Mouse (Mus musculus) intestine, postnatal 0 days (tissue): ENCODE data around the gene Cd52. TPM values are rescaled to one million over a fixed set of nuclear protein-coding genes. Genes with fewer than 3 reads are reported as not detected.

Experiments used
- ATAC-seq: fragments of 200-750 bp; cut with Nextera tagmentation; 2 replicates; pipeline ENCODE4 v1.8.0; 2017; ENCODE audit warnings: mild to moderate bottlenecking, moderate TSS enrichment, moderate library complexity
- H3K27ac ChIP-seq: fragments of 300-500 bp; sonication (generic); 2 replicates; pipeline ENCODE4 v1.5.1; 2014; ENCODE audit warnings: mild to moderate bottlenecking, low read depth, low read length, moderate library complexity
- H3K27me3 ChIP-seq: fragments of 300-500 bp; sonication (generic); replicated peaks from 2 replicates; pipeline ENCODE4 v1.6.1; 2014; ENCODE audit warnings: low read length, mixed read lengths; ENCODE audit not compliant: control insufficient read depth, insufficient read depth
- H3K36me3 ChIP-seq: fragments of 300-500 bp; sonication (generic); 2 replicates; pipeline ENCODE4 v1.6.1; 2014; ENCODE audit warnings: mild to moderate bottlenecking, moderate library complexity; ENCODE audit not compliant: control insufficient read depth, insufficient read depth
- H3K4me1 ChIP-seq: fragments of 300-500 bp; sonication (generic); replicated peaks from 2 replicates; pipeline ENCODE4 v1.6.1; 2014; ENCODE audit warnings: antibody characterized with exemption, low read length, mixed read lengths; ENCODE audit not compliant: control insufficient read depth, insufficient read depth
- H3K4me2 ChIP-seq: fragments of 300-500 bp; sonication (generic); replicated peaks from 2 replicates; pipeline ENCODE4 v1.6.1; 2014; ENCODE audit warnings: low read depth, mild to moderate bottlenecking, moderate library complexity
- H3K4me3 ChIP-seq: fragments of 300-500 bp; sonication (generic); 2 replicates; pipeline ENCODE4 v1.5.1; 2014; ENCODE audit warnings: low read depth, low read length
- H3K9ac ChIP-seq: fragments of 300-500 bp; sonication (generic); 2 replicates; pipeline ENCODE4 v1.6.1; 2014; ENCODE audit warnings: mild to moderate bottlenecking, low read depth, low read length
- H3K9me3 ChIP-seq: fragments of 300-500 bp; sonication (generic); 2 replicates; pipeline ENCODE4 v1.6.1; 2016; ENCODE audit warnings: mixed run types; ENCODE audit not compliant: control insufficient read depth
- CTCF ChIP-seq: sonication (generic); IDR thresholded peaks from 2 replicates; pipeline ENCODE4 v1.5.1; 2016; ENCODE audit warnings: low read depth, mild to moderate bottlenecking, control low read depth, antibody characterized with exemption, moderate library complexity
- WGBS: fragments of 180-500 bp; shearing (Covaris S2); extraction: QIAGEN DNeasy Blood & Tissue Kit; methylation state at CpG from one replicate; pipeline ENCODE4 v1.1.7; 2014; 5-methylcytosine and 5-hydroxymethylcytosine counted together
- polyA plus RNA-seq: library from polyadenylated mRNA; unstranded; fragments of >200 nt; fragmentation: Nextera tagmentation; extraction: Ambion mirVana; gene quantifications from 2 replicates; pipeline ENCODE4 v1.2.1, GENCODE M21; 2015

The Cd52 gene
- polyA plus RNA-seq, 1 experiment from 2014 or later: 31.2 TPM

- WGBS: 86% methylated on average over 15 of the region's 15 CpGs
- peaks cover 13% of the 10 kb centered on the region; the same call in 1 of the 2 replicates for H3K4me1 ChIP-seq
These were observed 30.6 kb upstream of the Cd52 start for GRCm38 (mm10) chr4:134125383-134126060.

DNA sequence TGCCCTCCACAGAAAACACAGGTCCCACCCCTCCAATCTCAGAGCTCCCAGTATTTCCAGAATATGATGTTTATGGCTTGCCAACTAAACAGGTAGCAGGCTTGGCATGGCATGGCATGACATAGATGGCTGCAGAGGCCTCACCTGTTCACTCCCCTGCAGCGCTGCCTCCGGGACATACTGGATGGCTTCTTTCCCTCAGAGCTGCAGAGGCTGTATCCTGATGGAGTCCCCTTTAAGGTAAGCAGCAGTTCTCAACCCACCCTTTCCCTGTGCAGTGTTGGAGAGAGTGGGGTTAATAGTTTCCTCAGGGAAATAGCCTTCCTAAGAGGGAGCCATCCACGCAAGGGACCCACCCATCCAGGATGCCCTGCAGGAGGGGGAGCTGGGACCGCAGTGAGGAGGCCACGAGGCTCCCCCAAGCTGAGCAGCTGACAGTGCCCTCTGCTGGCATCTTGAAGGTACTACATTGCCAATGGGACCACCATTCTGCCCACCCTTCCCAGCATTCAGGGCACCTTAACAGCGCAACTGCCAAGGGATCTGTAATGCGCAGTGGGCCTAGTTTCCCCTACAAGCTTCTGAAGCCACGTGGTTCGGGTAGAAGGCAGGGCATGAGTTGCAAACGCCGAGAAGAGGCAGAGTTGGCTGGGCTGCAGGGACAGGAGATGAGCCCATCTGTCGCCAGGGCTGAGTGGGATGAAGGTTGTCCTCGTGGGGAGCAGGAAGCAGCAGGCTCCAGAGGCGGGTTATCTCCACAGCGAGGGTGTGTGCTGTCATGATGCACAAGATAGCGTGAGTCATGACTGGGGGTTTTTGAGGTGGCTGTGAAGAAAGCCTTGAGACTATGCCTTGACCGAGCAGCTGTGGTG is 29.0 kb upstream of the Cd52 start:
- Histone ChIP-seq H3K36me3 (peaks cover 4% of the 10 kb centered on the region; the same call in 1 of the 2 replicates), H3K27ac (no peak overlapping the region), H3K27me3 (no peaks in the 10 kb centered on the region), H3K4me2 (no peak overlapping the region), H3K4me3 (no peak overlapping the region), H3K9me3 (no peaks in the 10 kb centered on the region), H3K9ac (no peak overlapping the region), H3K4me1 (peaks cover 13% of the 10 kb centered on the region; the same call in 1 of the 2 replicates)
- ATAC-seq: no peak
- WGBS: 21% methylated on average over 17 of the region's 17 CpGs
- peak; percentile 98 for TF ChIP-seq CTCF

More at GRCm38 (mm10) chr4:134125383-134126060, 30.6 kb upstream of the Cd52 start:
- no peak for TF ChIP-seq CTCF
- no peak overlapping the region for H3K4me3 ChIP-seq
- no peak for ATAC-seq
- H3K36me3 ChIP-seq: peaks cover 4% of the 10 kb centered on the region; the same call in 1 of the 2 replicates
- H3K9me3 ChIP-seq: no peaks in the 10 kb centered on the region
- no peak overlapping the region for H3K4me2 ChIP-seq
- H3K9ac ChIP-seq: no peak overlapping the region
- H3K27me3 ChIP-seq: no peaks in the 10 kb centered on the region
- H3K27ac ChIP-seq: no peak overlapping the region

DNA sequence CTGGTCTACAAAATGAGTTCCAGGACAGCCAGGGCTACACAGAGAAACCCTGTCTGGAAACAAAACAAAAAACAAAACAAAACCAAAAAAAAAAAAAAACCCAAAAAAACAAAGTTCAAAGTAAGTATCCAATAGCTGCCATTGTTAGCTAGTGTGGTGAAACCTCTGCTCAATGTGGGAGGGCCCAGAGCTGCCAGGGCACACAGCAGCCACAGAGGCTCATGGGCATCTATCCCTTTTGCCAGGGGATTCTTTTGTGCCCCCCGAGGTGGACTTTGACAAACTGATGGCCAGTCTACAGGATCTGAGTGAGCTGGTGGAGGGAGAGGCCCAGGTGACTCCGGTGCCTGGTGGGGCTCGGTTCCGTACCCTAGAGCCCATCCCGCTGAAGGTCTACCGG is 28.3 kb upstream of the Cd52 start:
- ATAC-seq: no peak
- Histone ChIP-seq H3K27ac (no peak overlapping the region), H3K27me3 (no peaks in the 10 kb centered on the region), H3K36me3 (peaks cover 4% of the 10 kb centered on the region; the same call in 1 of the 2 replicates), H3K4me3 (no peak overlapping the region), H3K4me2 (no peak overlapping the region), H3K9ac (no peak overlapping the region), H3K4me1 (peaks cover 13% of the 10 kb centered on the region; the same call in 1 of the 2 replicates), H3K9me3 (no peaks in the 10 kb centered on the region)
- TF ChIP-seq CTCF: no peak
- 96% methylated on average over 6 of the region's 6 CpGs for WGBS

DNA sequence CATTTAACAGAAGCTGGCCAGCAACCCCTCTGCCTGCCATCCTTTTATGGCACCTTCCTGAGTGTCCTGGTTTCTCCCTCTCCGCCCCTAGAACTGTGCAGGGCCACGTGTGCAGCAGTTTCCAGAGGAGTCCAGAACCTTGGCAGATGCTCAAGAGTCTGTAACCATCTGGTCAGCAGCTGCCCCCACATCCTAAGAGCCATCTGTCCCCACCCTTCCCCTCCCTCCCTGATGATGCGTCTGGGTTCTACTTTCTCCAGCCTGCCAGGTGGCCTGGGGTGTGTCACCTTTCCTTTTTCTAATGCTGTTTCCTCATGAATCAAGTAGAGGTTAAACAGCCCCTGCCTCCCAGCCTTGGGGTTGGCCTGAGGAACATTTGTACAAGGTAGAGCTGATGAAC is 27.4 kb upstream of the Cd52 start:
- H3K36me3 ChIP-seq: peaks cover 4% of the 10 kb centered on the region; the same call in 1 of the 2 replicates
- no peak overlapping the region for H3K4me3 ChIP-seq
- WGBS: 23% methylated on average over 3 of the region's 3 CpGs
- no peak overlapping the region; the same call in 1 of the 2 replicates for H3K27ac ChIP-seq
- TF ChIP-seq CTCF: no peak
- H3K4me1 ChIP-seq: peaks cover 10% of the 10 kb centered on the region; the same call in 1 of the 2 replicates
- H3K27me3 ChIP-seq: no peaks in the 10 kb centered on the region
- no peaks in the 10 kb centered on the region for H3K9me3 ChIP-seq
- H3K9ac ChIP-seq: no peak overlapping the region
- no peak overlapping the region for H3K4me2 ChIP-seq
- no peak for ATAC-seq

DNA sequence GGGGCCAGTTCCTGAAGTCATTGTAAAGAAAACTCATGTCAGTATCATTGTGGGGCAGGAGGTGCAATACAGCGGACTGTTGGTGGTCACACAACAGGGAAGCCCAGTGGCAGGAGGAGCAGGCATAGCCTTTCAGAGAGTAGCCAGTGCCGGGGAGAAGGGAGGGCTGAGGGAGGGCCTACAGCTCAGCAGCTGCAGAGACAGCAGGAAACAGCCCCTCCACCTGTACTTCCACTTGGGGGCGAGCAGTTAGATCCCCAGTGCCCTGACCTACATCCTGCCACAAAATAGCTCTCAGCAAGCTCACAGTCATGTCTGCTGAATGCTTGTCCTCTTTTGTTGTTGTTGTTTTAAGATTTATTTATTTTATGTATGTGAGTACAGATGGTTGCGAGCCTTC is 26.7 kb upstream of the Cd52 start:
- Histone ChIP-seq H3K4me1 (peaks cover 10% of the 10 kb centered on the region; the same call in 1 of the 2 replicates), H3K9ac (no peak overlapping the region), H3K4me3 (no peak overlapping the region), H3K36me3 (peaks cover 4% of the 10 kb centered on the region; the same call in 1 of the 2 replicates), H3K27ac (no peak overlapping the region), H3K27me3 (no peaks in the 10 kb centered on the region), H3K4me2 (no peak overlapping the region), H3K9me3 (no peaks in the 10 kb centered on the region)
- TF ChIP-seq CTCF: no peak
- ATAC-seq: no peak
- WGBS: 59% methylated on average over 4 of the region's 4 CpGs

- no peaks in the 10 kb centered on the region for H3K9me3 ChIP-seq
- H3K27me3 ChIP-seq: no peaks in the 10 kb centered on the region
- H3K4me3 ChIP-seq: no peak overlapping the region
- H3K9ac ChIP-seq: no peak overlapping the region
- H3K4me1 ChIP-seq: peaks cover 11% of the 10 kb centered on the region; the same call in 1 of the 2 replicates
- H3K4me2 ChIP-seq: no peak overlapping the region
- H3K36me3 ChIP-seq: no peaks in the 10 kb centered on the region
- no peak for ATAC-seq
- 0 out of 2 replicates have a peak overlapping the region, but pooled peaks have one; percentile 15 for H3K27ac ChIP-seq
- 51% methylated on average over 4 of the region's 4 CpGs for whole genome bisulfite sequencing
- no peak for TF ChIP-seq CTCF
These were observed 26.0 kb upstream of the Cd52 start for GRCm38 (mm10) chr4:134120916-134121315.
